Mouse (Mus musculus) 3T3-L1 (cell line): ENCODE results near the gene Aph1a.
"Not testable (repeated sequence)": the region's sequence is repeated elsewhere in the genome, so short reads cannot be mapped to it uniquely, and the experiment has no call there.

Experiments
- DNase-seq: peaks from one replicate; pipeline ENCODE4 v3.0.0-alpha.2; 2015; ENCODE audit warnings: low read depth, low spot score

The Aph1a gene

DNA sequence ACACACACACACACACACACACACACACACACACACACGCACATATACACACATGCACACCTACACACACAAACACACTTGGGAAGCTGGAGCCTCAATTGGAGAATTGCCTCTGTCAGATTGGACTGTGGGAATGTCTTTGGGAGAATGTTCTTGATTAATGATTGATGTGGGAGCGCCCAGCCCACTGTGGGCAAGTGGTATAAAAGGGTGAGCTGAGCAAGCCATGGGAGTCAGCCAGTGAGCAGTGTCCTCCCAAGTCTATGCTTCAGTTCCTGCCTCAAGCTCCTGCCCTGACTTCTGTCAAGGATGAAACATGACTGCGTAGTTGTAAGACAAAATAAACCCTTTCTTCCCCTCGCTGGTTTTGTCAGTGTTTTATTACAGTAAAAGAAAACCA is 6.2 kb upstream of the Aph1a start:
- DNase-seq: no peak

DNA sequence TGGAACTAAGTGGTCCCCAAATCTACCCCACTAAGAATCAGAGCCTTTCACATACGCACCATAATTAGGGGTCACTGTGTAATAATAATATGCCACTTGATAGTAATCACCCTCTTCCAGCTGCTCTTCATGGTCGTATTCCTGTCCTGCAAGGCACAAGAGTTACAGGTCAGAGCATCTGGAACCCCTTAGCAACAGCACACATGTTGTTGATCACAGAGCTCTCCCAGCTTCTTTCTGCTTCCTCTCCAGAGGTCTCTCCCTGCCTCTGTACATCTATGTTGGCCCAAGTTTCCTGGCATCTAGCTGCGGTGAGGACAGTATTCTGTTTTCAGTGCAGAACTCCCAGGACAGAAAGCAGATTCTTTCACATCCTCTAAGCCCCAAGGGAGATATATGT is 4.1 kb upstream of the Aph1a start:
- DNase-seq: no peak

DNA sequence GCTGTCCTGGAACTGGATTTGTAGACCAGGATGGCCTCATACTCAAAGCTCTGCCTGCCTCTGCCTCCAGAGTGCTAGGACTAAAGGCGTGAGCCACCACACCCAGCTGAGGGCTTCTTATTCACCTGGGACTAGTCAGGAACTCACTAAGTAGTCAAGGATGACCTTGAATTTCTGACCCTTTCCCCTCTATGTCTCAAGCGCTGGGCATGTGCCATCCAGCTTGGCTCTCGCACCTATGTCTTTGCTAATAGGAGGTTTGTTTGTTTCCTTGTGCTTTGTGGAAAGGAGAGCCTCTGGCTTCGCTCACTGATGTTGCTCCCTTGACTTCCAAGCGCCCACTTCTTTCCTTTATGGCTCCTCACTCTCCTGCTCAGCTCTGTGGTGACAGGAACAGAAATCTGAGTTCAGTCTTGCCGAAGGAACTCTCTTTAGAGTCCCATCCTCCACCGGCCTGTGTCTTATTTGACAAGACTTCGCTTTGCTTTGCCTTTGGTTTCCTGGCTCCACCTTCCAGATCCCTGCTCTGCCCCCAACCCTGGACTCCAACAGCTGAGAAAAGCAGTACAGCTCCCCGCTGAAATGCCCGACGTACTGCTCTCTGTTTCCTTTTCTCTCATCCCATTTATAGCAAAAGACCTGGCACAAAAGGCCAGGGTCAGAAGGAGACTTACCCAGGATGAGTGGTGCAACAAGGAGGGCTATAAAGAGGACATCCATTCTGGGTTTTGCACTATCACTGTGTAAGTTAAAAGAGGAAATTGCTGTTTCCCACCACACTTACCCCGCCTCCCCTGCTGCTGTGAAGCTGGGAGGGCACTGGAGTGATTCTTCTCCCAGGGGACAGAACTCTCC is 2.3 kb upstream of the Aph1a start, which contains the start of gene BC028528:
TSS of gene BC028528 (minus strand) at position 795 of the 855 bp plus-strand sequence.
- peak; percentile 80 for DNase-seq

- no peak for DNase-seq
Measured at GRCm38 (mm10) chr3:95892066-95893052, 1.4 kb upstream of the Aph1a start.

DNA sequence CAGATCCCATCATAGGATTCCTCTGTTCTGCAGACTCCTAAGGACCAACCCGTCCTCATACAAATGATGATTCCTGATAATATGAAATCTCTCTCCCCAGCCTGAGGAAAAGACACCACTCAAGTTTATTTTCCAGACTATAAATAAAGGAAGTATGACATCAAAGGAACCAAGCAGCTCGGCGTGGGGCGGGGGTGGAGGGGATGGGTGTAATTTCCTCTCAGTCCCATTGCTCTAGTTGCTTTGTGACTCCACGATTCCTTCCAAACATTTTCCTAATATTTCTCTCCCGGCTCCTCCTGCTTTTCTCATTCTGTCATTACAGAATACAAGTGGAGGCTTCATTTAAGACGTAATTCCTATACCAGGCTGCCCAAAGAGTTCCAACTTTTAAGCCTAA is 643 bp upstream of the Aph1a start:
- no peak for DNase-seq

DNA sequence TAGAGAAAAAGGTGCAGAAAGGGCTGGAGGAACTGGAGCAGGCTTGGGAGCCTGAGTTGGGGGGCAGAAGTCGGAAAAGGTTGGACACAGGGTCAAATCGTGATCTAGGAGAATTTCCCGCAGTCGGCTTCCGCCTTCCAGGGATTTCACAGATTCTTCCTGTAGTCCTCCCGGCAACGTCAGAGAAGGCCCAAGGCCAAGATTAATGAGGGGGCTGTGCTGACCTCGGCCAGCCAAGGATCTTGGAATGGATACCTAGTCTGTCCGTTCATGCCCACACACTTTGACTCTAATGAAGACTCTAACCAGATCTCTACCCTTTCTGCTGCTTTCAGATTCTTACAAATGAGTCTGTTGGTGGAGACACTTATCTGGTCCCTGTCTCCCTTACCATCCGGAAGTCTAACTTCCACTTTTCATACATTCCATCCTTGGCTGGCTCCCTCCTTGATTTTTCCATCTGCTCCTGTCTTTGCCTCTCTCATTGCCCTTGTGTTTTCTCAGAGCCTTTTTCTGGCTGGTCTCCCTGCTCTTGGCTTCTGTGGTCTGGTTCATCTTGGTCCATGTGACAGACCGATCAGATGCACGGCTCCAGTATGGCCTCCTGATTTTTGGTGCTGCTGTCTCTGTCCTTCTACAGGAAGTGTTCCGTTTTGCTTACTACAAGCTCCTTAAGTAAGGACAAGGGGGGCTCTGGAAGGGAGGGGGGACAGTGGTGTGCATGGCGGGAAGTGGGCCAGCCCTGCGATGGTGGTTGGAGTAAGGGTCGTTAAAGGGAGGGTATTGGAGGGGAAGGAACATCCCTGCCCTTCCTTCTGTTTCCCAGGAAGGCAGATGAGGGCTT is 770 bp downstream of the Aph1a start:
- peak; percentile 75 for DNase-seq

GRCm38 (mm10) chr3:95895501-95895900 is 1.7 kb downstream of the Aph1a start:
- DNase-seq: not testable (repeated sequence)

DNA sequence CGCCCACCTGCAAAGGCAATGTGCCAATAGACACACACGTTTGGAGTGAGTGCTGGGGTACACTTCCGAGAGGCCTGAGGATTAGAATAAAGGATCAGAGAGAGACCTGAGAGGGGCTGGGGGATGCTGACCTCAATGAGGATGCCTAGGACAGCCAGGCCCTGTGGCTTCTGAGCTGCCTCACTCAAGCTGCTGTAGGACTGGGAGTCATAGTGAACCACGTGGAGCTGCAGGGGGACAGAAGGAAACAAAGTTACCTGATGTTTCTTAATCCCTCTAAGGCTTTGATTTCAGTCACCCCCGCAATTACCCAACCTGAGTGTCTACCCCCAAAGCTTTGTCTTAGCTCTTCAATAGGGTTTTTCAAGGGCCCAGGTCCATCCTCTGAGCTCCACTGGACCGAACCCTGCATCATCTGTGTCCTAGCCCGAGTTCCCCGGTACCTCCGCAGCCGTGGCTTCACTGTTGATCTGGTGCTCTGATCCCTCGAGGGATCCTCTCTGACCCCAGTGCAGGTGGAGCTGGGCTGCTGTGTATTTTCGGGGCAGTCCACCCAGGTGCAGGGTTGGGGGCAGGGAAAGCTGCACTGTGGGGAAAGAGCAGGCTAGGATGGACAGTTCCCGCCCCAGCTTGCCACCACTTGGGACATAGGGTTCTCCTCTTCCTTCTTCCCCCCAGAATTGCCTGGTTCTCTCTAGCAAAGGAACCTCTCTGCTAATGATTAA is 6.2 kb downstream of the Aph1a start:
- DNase-seq: no peak

DNA sequence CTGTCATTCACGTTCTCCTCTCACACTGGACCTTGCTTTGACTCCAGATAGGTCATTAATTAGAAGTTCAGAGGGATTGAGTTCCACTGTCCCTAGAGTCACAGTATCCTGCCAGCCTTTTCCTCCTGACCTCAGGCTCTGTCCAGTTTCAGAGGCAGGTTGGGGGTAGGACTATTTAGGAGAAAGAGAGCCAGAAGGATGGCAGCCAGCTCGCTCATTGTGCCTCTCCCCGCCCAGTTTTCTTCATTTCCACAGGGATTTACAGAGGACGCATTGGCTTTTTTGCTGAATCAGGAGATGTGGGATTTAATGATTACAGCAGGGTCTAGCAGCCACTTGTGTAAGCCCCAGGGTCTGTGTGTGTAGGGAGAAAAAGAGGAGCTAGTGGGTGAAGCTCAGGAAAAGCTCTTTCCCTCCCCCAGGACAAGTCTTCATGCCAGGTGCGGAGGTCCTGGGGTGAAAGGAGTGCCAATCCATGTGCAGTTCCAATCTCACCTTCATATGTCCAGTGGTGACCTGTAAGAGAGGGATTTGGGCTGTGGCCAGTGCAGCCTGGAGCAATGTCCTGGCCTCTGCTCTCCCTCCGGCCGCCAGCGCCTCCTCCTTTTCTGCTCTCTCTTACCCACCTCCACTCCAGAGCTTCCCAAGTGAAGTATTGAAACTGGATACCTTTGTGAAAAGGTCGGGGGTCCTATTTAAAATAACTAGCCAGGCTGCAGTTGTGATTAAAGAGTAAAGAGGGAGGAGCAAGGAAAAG is 8.0 kb downstream of the Aph1a start:
- no peak for DNase-seq

GRCm38 (mm10) chr3:95902373-95902625 is 8.5 kb downstream of the Aph1a start:
- no peak for DNase-seq

DNA sequence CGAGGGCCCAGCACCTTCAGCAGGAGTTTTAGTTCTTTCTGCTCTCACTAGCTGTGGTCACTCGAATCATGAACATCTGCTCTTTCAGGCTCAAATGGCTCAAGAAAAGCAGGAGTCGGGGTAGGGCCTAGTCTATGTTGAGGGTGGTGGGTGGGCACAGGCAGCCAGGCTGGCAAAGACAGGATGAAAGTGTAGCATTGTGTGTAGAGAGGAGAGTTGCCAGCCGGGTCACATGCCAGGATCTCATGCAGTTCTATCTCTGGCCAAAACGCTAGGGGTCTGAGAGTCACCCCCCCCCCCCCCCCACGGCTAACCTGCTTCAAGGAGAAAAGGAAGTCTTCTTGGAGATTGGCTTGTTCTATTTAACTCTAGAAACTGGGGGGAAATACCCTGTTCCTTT is 8.9 kb downstream of the Aph1a start:
- DNase-seq: no peak

DNA sequence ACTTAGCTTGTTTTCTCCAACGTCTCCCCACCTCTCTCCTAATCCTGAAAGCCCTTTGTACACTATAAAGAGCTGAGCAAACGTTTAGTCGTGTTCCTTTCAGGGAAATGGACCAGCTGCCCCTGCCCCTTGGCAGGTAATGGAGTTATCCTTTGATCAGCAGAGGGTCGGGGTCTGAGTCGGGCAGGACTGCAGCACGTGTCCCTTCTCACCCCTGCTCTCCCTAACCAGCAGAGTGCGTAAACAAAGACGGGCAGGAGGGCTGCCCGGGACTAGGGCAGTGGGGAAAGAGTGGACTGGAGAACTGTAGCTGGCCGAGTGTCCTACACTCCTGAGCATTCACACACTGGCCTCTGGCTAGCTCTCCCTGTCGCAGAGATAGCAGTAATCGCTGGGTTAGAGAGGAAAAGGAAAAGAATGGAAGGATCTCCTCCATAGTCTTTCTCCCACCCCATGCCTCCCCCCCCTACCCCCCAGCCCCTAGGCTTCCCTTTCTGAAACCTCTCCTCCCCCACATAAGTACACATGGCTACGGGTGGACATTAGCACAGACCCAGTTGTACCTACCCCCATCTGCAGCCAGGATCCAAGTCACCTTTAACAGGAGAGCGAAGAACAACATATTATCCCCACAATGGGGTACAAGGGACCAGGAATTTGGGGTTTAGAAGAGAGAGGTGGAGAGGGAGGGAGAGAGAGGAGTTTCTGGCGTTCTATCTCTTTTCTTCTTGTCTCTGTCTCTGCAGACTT is 10.2 kb downstream of the Aph1a start:
- no peak for DNase-seq

GRCm38 (mm10) chr3:95904568-95904967 is 10.8 kb downstream of the Aph1a start, which contains the start of gene Car14:
Gene Car14 (minus strand): TSS chr3:95904691.
- DNase-seq: no peak

GRCm38 (mm10) chr3:95905146-95905939 is 11.6 kb downstream of the Aph1a start:
- DNase-seq: peak; percentile 51

DNA sequence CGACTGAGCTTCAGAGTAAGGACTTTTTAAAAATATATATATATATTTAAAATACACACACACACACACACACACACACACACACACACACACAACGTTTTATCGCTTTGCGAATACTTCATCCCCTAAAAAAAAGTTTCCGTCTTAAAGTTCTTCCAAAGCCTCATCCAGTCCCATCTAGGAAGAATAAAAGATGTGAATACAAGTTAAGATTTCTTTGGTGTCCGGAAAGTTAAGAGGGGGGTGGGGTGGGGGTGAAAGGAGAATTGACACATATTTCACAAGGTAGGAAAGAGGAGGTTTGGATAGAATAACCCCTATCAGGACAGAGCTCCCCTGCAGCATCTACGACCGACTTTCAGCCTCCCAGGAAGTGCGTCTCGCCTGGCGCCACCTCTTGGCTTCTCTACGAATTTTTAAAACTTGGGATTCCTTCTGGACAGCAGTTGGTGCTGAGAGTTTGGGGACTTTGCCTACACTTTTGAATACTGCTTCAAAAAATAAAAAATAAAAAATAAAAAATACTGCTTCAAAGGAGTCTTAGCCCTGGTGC is 12.2 kb downstream of the Aph1a start:
- peak; percentile 86 for DNase-seq

DNA sequence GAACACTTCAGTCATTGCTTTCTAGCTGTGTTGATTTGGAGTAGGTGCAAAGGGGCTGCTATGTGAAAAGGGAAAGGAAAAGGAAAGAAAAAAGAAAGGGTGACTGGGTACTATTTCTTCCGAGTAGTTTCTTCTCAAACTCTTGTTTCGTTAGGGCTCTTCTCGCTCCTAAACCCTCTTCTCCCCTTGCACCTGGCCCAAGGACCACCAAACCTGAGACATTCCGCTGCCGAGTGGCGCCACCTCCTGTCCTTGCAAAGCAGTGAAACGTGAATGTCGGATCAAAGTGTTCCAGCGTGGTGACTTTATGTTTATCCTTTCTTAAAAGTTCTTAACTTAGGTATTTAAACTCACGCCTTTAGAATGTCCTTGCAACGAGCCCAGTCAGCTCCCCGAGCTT is 13.1 kb downstream of the Aph1a start:
- peak; percentile 54 for DNase-seq

DNA sequence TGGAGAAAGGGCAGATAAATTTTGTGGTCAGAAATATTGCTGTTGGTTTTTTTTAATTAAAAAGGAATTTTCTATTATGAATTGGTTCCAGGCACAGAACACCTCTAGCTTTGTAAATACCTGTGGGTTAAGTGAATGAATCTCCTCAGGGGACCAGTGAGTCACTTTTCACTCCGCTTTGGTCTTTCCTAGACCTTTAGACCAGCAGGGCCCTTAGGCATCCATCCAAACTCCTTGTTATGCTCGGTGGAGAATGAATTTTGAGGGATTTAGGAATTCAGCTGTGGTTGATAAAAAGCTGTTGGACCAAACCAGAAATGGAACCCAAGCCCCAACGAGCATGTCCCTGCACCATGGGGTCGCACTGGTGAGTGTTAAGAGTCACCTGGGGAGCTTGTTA is 13.8 kb downstream of the Aph1a start:
- peak; percentile 75 for DNase-seq

GRCm38 (mm10) chr3:95914706-95915105 is 20.9 kb downstream of the Aph1a start:
- DNase-seq: no peak
